Mouse (Mus musculus) embryo, embryonic 10 days (tissue): Measurements from ENCODE around the gene Ccdc125.
A peak's percentile ranks its signal among the peaks of the same experiment; 100 is the strongest.

Experiments used
- DNase-seq: peaks from one replicate; pipeline ENCODE4 v3.0.0-alpha.2; 2015; ENCODE audit warnings: low spot score

Ccdc125 gene

DNA sequence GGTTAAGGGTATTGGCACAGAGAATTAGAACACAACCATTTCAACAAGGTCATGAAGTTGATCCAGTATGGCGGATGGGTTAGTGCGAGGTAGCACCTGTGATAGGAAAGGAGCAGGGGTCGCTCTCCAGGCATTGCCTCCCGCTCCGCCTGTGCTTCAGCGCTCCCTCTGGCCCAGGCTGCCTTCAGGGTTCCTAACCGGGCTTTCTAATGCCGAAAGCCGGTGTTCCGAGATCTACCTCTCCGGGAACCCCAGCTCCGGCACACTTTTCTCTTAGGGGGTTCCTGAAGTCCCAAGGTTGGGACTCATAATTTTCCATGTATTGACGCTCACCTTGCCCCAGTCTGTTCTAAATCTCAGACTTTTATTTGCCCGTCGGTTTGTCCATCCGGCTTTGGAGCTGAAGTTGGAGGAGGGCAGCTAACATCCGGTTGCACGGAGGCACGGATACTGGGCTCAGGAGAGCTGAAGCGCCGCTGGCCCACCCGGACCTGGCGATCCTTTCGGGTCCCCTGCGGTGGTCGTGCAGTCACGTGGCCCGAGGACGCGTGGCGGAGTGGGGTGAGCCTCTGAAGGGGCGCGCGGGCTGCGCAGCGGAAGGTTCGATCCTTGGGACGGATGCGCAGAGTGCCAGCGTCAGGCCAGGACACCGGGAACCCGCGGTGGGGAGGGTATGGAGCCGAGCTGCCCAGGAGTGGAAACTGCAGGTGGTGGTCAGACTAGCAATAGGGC, at the start of gene Ccdc125:
TSS of gene Ccdc125 (plus strand) at position 427 of the 732 bp plus-strand sequence.
- DNase-seq, result peak; percentile 70

DNA sequence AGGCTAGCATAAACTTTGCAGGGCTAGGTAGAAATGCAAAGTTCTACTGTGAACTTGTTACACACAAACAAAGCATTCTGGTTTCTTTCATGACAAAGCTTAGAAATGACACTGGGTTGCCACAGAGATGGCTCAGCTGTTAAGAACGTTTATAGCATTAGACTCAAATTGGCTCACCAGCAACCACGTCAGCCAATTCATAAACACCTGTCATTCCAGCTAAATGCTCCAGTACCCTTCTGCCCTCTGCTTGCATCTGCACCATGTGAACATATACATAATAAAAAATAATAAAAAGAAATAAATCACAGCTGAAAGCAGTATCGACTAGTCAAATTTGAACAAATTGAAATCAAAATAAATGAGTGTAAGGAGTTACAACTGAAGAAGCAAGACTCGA, 47.3 kb upstream of the Ccdc125 start:
- DNase-seq, result no peak

DNA sequence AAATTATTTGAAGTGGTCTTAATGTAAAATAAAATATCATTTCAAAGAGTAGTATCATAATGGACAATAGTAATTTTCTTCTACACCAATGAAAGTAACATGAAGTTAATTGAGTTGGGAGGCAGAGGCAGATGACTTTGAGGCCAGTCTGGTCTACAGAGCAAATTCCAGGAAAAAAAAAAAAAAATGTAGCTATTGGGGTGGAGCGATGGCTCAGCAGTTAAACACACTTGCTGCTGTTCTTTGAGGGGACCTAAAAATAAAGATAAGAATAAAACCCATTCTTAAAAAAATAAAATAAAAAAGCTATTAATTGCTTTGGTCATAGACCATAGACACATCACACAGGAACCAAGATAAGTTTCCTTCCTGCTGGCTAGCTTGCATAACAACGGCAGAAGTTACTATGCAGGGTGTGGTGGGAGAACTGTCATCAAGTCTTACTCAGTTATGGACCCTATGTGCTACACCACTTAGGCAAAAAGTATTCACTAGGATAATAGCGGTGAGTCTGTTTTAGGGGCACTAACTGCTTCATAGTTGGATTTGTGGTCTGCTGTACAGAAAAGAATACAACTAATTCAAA, 35.3 kb upstream of the Ccdc125 start:
- no peak for DNase-seq

DNA sequence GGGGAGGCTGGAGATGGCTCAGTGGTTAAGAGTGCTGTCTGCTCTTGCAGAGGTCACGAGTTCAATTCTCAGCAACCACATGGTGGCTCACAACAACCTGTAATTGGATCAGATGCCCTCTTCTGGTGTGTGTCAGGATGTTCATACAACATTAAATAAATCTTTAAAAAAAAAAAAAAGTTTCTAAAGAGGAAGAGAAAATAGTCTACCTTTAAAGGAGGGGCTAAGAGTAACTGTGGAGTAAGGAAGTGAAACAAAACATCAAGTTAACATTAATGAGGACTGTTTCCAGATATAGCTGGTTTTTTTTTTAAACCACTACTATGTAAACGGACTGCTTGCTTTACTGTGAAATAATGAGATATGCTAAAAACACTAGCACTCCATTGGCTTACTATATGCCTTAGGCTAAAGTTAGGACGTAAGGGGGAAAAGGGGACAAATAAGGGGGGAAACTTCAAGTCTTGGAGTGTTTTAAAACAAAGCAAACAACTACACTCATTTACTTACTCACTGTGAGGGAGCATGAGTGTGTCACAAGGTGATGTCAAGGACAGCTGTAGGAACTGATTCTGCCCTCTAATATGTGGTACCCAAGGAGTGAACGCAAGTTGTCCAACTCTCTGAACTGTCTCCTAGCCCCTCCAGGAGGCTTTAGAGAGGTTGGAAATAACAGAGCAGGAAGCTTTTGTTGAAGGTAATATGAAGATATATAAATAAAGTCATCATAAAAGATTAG, 26.9 kb upstream of the Ccdc125 start:
- no peak for DNase-seq

DNA sequence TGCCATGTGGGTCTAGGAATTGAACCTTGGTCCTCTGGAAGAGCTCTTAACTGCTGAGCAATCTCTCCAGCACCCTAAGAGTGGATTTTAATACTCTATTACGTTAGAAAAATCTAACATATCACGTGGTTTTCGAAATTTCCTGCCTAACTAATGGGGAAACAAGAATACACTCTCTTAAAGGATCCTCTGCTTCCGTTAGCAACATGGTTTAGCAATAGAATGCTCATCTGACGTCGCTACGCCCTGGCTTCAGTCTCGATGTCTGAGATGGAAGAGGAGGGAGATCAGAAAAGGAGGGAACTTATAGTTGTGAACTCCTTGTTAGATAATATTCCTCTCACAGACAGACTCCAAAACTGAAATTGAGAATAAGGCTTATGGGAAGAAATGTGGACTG, 21.3 kb upstream of the Ccdc125 start:
- no peak for DNase-seq

DNA sequence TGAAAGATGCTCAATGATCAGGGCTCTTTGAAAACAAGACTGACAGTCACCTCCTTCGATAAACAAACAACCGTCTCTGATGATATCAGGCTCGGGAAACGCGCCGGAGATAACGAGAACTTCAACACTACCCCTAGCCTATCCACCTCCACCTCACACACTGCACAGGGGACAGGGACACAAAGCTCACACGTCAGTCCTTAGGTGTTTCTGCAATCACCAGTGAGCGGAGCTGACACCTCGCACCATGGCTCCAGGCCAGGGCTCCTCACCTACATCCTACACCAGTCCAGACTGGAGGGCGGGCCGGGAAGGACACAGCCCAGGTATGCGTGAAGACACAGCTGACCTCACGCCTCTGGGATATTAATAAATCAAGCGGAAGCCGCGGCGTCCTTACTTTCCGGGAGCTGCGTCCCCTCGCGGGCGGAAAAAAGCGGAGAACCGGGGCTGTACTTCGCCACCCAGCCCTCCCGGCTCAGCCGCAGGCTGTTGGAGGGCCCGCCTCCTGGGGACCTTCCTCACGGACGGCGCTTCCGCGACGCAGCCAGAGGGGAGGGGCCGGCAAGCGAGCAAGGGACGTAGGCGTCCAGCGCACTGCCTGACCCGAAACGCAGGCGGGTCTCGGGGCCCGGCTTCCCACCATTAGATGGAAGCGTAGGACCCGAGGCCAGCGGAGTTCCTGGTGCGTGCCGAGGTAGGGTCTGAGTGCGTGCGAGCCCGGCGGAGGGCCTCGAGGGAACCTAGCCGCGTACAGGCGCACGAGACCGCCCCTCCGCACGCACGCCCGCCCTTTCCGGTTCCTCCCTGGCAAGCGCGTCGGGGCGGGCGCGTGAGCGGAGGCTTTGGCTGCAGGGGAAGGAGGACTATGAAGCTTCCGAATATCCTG, 18.7 kb upstream of the Ccdc125 start, which contains the start of the genes Ak6 and Rad17:
TSS of gene Ak6 (plus strand) at position 430 of the 889 bp plus-strand sequence.
TSS of gene Rad17 (minus strand) at position 502 of the 889 bp plus-strand sequence.
- DNase-seq, result peak; percentile 92

DNA sequence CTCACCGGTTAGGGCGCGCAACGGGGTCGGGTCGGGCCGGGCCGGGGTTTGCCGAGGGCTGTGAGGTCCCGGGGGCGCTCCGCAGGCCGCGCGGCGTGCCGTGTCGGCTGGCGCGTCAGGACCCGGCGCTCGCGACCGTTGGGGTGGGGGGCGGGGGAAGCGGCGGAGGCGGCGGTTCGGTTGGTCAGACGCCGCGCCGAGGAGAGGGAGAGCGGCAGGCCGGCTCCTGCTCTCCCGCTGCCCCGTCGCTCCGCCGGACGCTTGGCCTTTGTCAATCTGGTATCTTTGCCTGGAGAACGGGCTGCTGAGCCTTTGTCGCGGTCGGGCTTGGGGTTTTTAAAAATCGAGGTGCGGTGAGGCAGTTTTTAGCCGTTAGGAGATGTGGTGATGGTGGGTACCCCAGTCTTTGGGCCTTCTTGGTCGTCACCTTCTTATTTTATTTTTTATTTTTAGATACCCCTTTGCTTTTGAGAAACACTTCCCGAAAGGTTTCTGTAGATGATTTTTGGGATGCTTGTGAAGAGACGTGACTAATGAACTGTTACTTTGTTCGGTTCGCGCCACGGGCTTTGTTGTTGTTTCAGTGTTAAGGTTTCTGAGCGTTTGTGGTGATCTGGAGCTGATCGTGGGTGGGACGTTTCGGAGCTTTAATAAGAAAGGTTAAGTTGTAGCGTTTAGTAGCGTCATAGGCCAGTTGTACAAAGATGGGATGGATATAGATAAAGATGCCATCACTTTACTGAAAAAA, 17.9 kb upstream of the Ccdc125 start, which contains the start of gene Taf9:
TSS of gene Taf9 (plus strand) at position 141 of the 748 bp plus-strand sequence.
- no peak for DNase-seq

DNA sequence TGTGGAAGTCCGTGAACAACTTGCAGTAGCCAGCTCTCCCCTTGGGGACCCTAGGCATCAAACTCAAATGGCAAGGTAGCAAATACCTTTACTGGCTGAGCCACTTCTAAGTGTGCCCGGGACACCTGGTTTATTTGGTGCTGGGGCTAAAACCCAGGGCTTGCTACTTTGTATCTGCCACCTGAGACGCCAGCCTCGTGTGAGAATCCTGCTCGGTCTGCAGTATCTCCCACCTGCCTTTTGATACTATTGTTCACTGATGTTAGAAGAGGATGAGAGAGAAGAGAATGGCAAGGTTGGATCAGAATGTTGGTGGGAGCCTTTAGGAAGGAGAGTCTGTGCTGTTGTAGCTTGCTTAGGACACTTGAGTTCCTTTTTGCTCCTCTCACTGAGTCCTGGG, 11.4 kb upstream of the Ccdc125 start:
- DNase-seq, result no peak

DNA sequence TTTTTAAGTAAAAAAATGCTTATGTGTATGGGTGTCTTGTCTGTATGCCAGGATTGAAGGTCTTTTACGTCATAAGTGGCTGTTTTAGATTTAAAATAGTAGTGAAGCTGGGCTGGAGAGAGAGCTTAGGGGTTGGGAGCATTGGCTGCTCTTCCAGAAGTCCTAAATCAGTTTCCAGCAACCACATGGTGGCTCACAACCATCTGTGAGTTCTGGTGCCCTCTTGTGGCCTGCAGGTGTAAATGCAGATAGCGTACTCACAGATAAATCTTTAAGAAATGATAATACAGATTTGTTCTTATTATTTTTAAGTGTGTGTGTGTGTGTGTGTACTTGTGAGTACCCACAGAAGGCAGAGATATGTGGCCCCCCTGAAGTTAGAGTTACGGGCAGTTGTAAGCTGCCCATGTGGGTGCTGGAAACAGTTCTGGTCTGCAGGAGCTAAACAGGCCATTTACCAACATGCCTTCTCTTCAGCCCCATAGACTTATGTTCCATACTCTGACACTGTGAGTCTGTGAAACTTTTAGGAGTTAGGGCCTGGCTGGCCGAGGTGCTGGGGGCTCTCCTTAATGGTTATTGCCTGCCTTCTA, 9.6 kb upstream of the Ccdc125 start:
- DNase-seq, result peak; percentile 82

DNA sequence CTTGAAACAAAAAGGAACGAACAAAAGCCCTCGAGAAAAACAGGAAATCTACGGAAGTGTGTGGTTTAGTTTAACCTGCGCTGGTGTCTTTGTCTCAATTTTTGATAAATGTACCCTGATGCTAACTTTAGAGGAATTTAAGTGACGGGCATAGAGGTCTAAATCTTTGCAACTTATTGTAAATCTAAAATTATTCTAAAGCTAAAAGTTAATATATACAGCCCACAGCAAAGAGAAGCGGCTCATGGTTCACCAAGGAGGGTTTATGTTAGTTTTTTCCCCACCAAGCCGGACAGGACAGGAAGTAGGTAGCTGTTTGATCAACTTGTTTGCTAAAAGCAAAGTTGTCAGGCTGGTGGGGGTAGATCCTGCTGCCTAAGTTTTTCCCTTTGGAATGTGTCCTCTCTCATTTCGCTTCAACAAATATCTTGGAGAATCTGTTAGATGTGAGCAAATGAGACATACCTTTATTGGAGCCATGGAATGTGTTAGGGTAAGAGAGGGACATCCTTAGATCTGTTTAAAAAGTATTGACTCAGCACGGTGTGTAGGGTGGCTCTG, 744 bp downstream of the Ccdc125 start:
- DNase-seq, result no peak

DNA sequence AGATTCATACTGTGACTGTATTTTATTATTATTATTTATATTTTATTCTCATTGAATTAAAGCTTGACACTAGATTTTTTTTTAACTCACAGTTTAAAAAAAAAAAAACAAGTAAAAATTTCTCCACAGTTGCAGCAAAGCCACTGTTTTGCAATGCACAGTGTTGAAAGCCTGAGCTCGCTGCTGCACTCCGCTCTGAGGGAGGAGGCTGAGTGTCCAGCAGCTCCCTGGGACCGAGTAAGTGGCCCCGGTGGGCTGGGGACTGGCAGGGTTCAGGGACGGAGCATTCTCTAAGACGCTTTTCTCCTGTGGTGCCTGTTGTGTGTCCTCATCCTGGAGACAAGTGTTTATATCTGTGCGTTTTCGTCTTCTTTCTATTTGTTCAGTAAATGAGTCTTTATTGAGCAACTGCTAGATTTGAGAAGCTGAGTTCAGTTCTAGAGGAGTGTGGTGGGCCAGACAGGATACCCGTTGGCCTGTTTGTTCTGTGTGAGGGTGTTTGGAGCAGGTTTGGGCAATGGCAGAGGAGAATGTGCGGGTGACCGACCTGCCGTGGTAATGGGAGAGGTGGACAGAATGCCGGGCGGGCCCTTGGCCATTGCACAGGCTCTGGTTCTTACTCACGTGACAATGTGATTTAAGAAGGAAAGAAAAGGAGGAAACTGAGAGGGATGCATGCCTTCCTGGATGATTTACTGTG, 6.6 kb downstream of the Ccdc125 start:
- no peak for DNase-seq

DNA sequence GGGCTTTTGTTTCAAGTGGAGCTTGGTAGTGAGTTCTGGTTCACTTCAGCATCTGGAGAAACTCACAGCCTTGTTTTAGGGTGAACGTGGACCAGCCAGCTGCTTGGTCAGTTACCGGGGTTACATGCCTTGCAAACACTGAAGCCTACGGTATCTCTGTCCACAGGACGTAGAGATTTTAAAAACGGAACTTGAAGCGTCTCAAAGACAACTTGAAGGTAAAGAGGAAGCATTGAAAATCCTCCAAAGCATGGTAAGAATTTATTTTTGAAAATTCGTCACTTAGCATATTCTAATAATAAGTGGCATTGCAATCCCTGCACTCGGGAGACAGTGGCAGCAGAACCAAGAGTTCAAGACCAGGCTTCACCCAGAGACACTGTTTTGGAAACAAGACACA, 12.1 kb downstream of the Ccdc125 start:
- DNase-seq, result no peak

DNA sequence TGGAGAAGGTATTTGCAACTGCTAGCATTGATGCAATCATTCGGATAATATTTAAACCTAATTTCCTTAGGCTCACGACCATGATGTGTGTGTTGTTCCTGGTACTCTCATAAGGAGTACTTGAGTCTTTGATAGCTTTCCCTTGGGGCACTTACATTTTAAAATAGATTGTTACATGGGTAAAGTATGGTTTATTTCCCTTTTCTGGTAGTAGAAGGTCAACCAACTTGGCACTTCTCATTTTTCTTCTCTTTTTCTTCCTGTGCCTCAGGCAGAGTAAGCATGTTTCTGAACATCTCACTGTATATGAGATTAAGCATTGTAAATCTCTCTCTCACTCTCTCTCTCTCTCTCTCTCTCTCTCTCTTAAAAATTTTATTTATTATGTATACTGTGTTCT, 13.3 kb downstream of the Ccdc125 start:
- DNase-seq, result no peak

DNA sequence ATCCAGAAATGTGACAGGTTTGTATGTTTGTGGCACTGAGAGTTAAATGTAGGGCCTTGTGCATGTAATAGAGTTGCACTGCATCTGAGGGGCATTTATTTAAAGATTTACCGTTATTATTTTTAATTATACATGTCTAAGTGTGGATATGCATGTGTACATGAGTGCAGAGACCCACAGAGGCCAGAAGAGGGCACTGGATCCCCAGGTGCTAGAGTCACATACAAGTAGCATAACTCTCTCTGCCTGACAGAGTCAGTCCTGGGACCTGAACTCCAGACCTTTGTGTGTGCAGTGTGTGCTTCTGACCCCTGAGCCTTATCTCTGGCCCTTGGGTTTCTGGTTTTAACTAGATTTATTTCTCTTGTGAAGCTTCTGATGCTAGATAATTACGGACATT, 14.8 kb downstream of the Ccdc125 start:
- no peak for DNase-seq

DNA sequence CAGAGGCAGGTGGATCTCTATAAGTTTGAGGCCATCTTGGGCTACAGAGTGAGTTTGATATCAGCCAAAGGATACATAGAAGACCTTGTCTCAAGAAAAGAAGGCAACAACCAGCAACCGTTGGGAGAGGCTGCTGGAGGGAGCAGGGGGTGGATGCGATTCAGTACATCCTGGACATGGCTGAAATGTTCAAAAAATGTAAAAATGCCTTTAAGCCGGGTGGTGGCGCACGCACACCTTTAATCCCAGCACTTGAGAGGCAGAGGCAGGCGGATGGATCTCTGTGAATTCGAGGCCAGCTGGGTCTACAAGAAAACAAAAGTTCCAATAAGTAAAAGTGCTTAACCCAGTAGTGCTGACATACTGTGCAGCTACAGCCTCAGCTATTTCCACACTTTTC, 18.0 kb downstream of the Ccdc125 start:
- no peak for DNase-seq

DNA sequence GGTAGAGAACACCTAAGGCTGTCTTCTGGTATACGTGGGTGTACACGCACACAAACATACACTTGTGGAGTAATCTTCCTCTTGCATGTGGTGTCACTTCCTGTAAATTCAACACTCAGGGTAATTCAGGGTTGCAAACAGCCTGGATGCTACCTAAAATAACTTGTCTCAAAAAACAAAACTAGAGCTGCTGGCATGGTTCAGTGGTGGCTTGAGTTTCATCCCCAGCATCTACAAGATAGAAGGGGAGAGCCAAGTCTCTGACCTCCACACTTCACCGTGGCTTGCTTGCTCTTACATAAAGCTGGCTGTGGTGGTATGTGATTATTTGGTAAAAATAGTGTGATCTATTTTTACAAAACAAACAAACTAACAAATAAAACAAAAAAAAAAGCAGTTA, 28.0 kb downstream of the Ccdc125 start:
- DNase-seq, result no peak

DNA sequence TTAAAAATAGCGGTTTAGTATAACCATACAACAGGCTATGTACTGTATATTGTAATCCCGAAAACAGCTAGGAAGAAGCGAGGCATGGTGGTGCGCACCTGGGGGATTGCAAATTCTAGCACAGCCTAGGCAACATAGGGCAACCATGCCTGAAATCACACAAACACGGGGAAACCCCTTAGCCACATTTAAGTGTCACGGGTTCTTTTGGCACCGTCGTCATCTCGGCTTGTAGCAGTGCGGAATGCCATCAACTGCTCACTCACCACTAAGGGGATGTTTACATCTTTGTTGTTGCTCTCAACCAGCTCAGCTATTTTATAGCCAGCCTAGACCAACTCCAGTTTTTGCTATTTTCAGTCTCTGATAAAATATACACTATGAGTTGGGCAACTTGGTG, 29.3 kb downstream of the Ccdc125 start:
- no peak for DNase-seq

DNA sequence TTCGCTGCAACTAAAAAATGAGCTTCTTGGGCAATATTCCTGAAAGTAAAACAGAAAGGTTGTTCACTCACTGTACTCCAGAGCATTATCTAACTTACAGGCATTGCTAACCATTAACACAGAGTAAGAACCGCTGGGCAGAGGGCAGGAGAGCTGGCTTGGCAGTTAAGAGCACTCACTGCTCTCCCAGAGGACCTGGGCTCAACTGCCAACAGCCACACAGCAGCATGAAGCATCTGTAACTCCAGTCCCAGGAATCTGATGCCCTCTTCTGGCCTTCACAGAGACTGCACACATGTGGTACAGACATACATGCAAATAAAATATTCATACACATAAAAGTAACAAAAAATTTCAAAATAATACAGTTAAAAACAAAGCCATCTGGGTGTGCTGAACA, 34.0 kb downstream of the Ccdc125 start:
- DNase-seq, result no peak

DNA sequence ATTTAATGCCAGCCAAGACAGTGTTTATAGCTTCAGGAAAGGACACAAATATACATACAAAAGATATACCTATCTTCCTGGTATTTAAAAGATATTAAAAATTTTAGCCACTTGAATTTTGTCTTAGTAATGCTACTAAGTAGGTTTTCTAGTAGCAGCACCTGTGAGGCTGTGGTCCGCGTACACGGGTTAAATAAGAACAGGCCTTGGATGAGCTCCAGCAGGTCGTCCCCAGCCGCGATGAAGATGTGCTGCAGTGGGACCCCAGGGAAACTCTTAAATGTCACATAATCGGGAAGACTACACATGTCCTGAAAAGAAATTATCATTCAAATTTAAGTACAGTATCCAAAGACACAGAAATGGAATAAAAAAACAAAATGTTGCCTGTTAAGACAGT, 36.7 kb downstream of the Ccdc125 start:
- no peak for DNase-seq

DNA sequence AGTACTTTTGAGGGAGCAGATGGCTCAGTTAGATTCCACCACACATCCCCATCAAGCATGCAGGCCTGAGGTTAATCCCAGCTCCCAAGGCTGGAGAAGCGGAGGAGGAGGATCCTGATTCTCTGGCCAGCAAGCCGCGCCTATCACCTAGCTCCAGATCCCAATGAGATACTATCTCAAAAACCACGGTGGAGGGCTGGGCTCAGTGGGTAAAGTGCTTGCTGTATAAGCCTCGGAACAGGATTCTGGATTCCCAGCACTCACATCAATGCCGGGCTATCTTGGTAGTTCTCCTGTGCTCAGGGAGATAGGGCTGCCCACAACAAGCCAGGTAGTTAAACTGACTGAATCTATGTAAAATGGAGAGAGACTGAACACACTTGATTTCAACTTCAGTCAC, 46.0 kb downstream of the Ccdc125 start:
- DNase-seq, result no peak
